Mouse (Mus musculus) embryonic fibroblast, embryonic 13.5 days (primary cell): ENCODE results near the gene Zdhhc13.

Experiments
- CTCF ChIP-seq: IDR thresholded peaks from 2 replicates; pipeline ENCODE4 v1.5.1; 2011; ENCODE audit warnings: mild to moderate bottlenecking, control low read depth, low read length, moderate library complexity, borderline replicate concordance; ENCODE audit not compliant: insufficient read depth
- POLR2A ChIP-seq: IDR thresholded peaks from 2 replicates; pipeline ENCODE4 v1.6.1; 2011; ENCODE audit warnings: low read depth, mild to moderate bottlenecking, control low read depth, low read length, moderate library complexity

DNA sequence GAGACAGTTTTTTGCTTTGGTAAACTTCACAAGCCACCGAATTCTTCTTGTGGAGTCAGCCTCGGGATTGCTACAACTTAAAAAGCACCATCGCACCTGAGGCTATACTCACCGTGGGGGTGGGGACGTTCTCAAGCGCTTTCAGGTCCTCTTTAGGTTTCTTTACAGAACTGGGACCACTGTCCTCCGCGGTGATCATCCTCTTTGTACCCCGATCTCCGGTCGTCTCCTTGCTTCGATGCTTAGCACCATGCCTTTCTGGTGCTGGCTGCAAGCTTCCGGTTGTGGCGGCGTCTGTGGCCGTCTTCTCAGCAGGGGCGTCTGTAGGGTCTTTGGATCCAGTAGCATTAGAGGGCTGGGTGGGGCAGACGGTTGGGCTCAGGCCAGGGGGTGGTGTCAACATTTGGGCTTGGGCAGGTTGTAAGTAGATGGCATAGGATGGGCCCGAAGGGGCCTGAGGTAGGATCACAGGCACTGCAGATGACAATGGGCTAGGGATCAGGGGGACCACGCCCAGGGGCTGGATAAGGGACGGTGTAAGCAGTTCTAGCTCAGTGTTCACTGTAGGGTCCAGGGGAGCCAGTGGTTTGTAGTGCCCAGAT lies 81.9 kb downstream of the Zdhhc13 start:
- no peak for TF ChIP-seq CTCF
- no peak for TF ChIP-seq POLR2A
